Mouse (Mus musculus) liver, adult 2 months (tissue): ENCODE results near the gene Atp5d. TPM values are rescaled to one million over a fixed set of nuclear protein-coding genes. Genes with fewer than 3 reads are reported as not detected.

ENCODE experiments used
- DNase-seq: peaks from one replicate; pipeline ENCODE4 v3.0.0-alpha.2; 2011; ENCODE audit warnings: low read depth, low spot score; ENCODE audit errors: extremely low read depth
- H3K27ac ChIP-seq: fragments of 200-500 bp; replicated peaks from 2 replicates; pipeline ENCODE4 v1.5.1; 2012; ENCODE audit warnings: low read depth, mild to moderate bottlenecking, control low read depth, inconsistent platforms, low read length; ENCODE audit not compliant: insufficient read depth
- H3K27me3 ChIP-seq: fragments of 200-500 bp; 2 replicates; pipeline ENCODE4 v1.6.1; 2012; ENCODE audit warnings: mild to moderate bottlenecking, moderate library complexity, low read length, inconsistent platforms; ENCODE audit not compliant: control insufficient read depth, insufficient read depth
- H3K36me3 ChIP-seq: fragments of 200-500 bp; 2 replicates; pipeline ENCODE4 v1.6.1; 2012; ENCODE audit warnings: low read length, inconsistent platforms; ENCODE audit not compliant: control insufficient read depth, insufficient read depth
- H3K4me1 ChIP-seq: fragments of 200-500 bp; 2 replicates; pipeline ENCODE4 v1.6.1; 2011; ENCODE audit warnings: low read length; ENCODE audit not compliant: control insufficient read depth, insufficient read depth
- H3K4me3 ChIP-seq: fragments of 200-500 bp; 2 replicates; pipeline ENCODE4 v1.5.1; 2011; ENCODE audit warnings: low read depth, mild to moderate bottlenecking, control low read depth, low read length, moderate library complexity; ENCODE audit not compliant: insufficient read depth
- H3K79me2 ChIP-seq: fragments of 200-500 bp; 2 replicates; pipeline ENCODE4 v1.6.1; 2012; ENCODE audit warnings: inconsistent platforms, mild to moderate bottlenecking, low read length, moderate library complexity; ENCODE audit not compliant: control insufficient read depth, insufficient read depth
- H3K9ac ChIP-seq: fragments of 200-500 bp; 2 replicates; pipeline ENCODE4 v1.6.1; 2012; ENCODE audit warnings: low read depth, mild to moderate bottlenecking, control low read depth, inconsistent platforms, low read length
- CTCF ChIP-seq: fragments of 200-500 bp; IDR thresholded peaks from 2 replicates; pipeline ENCODE4 v1.5.1; 2011; ENCODE audit warnings: low read depth, low read length, control low read depth
- POLR2A ChIP-seq: fragments of 200-500 bp; IDR thresholded peaks from 2 replicates; pipeline ENCODE4 v1.6.1; 2011; ENCODE audit warnings: low read length, control low read depth; ENCODE audit not compliant: insufficient read depth; ENCODE audit errors: extremely low read depth
- WGBS: fragments of 180-500 bp; shearing (Covaris S2); methylation state at CpG from one replicate; pipeline ENCODE4 v1.1.7; 2018; 5-methylcytosine and 5-hydroxymethylcytosine counted together
- polyA plus RNA-seq: library from polyadenylated mRNA; depleted of rRNA; stranded (reverse); fragments of >200 nt; gene quantifications from 2 replicates; pipeline ENCODE4 v1.2.3, GENCODE M21; 2012
- total RNA-seq: library from RNA; depleted of rRNA; stranded (reverse); fragments of >200 nt; gene quantifications from 2 replicates; pipeline ENCODE4 v1.2.3, GENCODE M21; 2014

The Atp5d gene
- total and polyA plus RNA-seq, 2 experiments: 144 to 1,387 TPM

GRCm38 (mm10) chr10:80118552-80118951 is 19.9 kb upstream of the Atp5d start:
- Histone ChIP-seq H3K4me1 (peaks cover 20% of the 10 kb centered on the region), H3K36me3 (no peaks in the 10 kb centered on the region), H3K9ac (no peak overlapping the region), H3K79me2 (peaks cover 56% of the 10 kb centered on the region), H3K4me3 (no peak overlapping the region), H3K27ac (no peak overlapping the region), H3K27me3 (no peaks in the 10 kb centered on the region)
- no peak for DNase-seq
- TF ChIP-seq POLR2A (no peak), CTCF (no peak)
- WGBS: 53% methylated on average over 6 of the region's 6 CpGs

GRCm38 (mm10) chr10:80120146-80120545 is 18.3 kb upstream of the Atp5d start:
- Histone ChIP-seq H3K27ac (no peak overlapping the region), H3K9ac (no peak overlapping the region), H3K79me2 (peaks cover 72% of the 10 kb centered on the region), H3K4me1 (peaks cover 15% of the 10 kb centered on the region), H3K36me3 (no peaks in the 10 kb centered on the region), H3K4me3 (no peak overlapping the region), H3K27me3 (no peaks in the 10 kb centered on the region)
- no peak for TF ChIP-seq CTCF
- TF ChIP-seq POLR2A: no peak
- 53% methylated on average over 2 of the region's 2 CpGs for WGBS
- DNase-seq: no peak

GRCm38 (mm10) chr10:80121639-80122038 is 16.8 kb upstream of the Atp5d start:
- no peak overlapping the region for H3K9ac ChIP-seq
- DNase-seq: no peak
- H3K27ac ChIP-seq: no peak overlapping the region
- peaks cover 15% of the 10 kb centered on the region for H3K4me1 ChIP-seq
- H3K36me3 ChIP-seq: peaks cover 1% of the 10 kb centered on the region; the same call in 1 of the 2 replicates
- no peak overlapping the region for H3K4me3 ChIP-seq
- H3K27me3 ChIP-seq: no peaks in the 10 kb centered on the region
- no peak for TF ChIP-seq POLR2A
- no peak for TF ChIP-seq CTCF
- WGBS: 56% methylated on average over 2 of the region's 2 CpGs
- H3K79me2 ChIP-seq: peaks cover 65% of the 10 kb centered on the region

- peaks cover 8% of the 10 kb centered on the region for H3K4me1 ChIP-seq
- H3K4me3 ChIP-seq: no peak overlapping the region
- H3K9ac ChIP-seq: no peak overlapping the region
- WGBS: 93% methylated on average over 9 of the region's 9 CpGs
- H3K27me3 ChIP-seq: no peaks in the 10 kb centered on the region
- peaks cover 43% of the 10 kb centered on the region for H3K79me2 ChIP-seq
- peaks cover 5% of the 10 kb centered on the region; the same call in 1 of the 2 replicates for H3K36me3 ChIP-seq
- no peak for DNase-seq
- TF ChIP-seq POLR2A: no peak
- no peak for TF ChIP-seq CTCF
- H3K27ac ChIP-seq: no peak overlapping the region
Measured at GRCm38 (mm10) chr10:80123932-80124562, 14.4 kb upstream of the Atp5d start.

- Histone ChIP-seq H3K9ac (no peak overlapping the region), H3K27ac (no peak overlapping the region), H3K36me3 (peaks cover 5% of the 10 kb centered on the region; the same call in 1 of the 2 replicates), H3K4me1 (peaks cover 23% of the 10 kb centered on the region), H3K4me3 (no peak overlapping the region), H3K27me3 (no peaks in the 10 kb centered on the region), H3K79me2 (peaks cover 27% of the 10 kb centered on the region)
- TF ChIP-seq POLR2A (no peak), CTCF (no peak)
- no peak for DNase-seq
- 94% methylated on average over 8 of the region's 8 CpGs for WGBS
Measured at GRCm38 (mm10) chr10:80127920-80128319, 10.5 kb upstream of the Atp5d start.

GRCm38 (mm10) chr10:80129846-80130245 is 8.6 kb upstream of the Atp5d start:
- Histone ChIP-seq H3K4me1 (peaks cover 23% of the 10 kb centered on the region), H3K9ac (peak overlapping the region; percentile 45), H3K27me3 (no peaks in the 10 kb centered on the region), H3K79me2 (peaks cover 12% of the 10 kb centered on the region), H3K27ac (peak overlapping the region; percentile 84), H3K4me3 (peak overlapping the region; percentile 8; the same call in 1 of the 2 replicates), H3K36me3 (peaks cover 5% of the 10 kb centered on the region; the same call in 1 of the 2 replicates)
- 30% methylated on average over 9 of the region's 9 CpGs for WGBS
- no peak for TF ChIP-seq POLR2A
- TF ChIP-seq CTCF: no peak
- peak; percentile 90 for DNase-seq
